Mouse (Mus musculus): ENCODE data around the gene Chst14. TPM values are rescaled to one million over a fixed set of nuclear protein-coding genes. Genes with fewer than 3 reads are reported as not detected.

Chst14 gene
- polyA plus RNA-seq, 1 experiment: 44.8 TPM

DNA sequence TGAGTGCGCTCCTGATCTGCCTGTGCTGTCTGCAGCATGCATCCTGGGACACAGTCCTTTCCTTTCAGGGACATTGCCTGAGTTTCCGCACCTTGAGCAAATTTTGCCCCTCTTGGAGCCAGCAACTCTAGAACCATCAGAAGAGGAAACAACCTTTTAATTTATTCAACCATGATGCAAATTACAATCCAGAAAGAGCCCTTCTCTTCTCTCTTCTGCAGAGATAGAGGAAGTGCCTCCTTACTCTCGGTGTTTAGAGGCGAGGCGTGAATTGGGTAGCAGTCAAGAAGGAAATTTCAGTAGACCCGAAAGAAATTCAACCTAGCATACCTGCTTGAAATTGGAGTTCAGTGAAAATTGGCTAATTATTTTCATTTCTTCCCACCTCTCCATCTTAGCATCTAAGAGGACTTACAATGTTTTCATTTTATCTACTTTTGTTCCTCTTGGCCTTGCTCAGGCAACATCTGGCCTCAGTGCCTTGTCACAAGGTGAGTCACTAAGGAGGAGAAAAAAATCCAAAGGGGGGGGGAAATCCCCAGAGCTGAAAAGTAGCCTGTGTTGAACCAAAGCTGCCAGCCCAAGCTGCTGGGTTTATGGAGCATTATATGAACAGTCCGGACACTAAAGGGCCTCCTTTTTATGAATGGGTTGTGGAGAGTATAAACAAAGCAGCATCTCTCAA lies 20.7 kb upstream of the Chst14 start:
- TF ChIP-seq CTCF (IDR thresholded peaks at IDR 0.05; ENCODE audit: borderline replicate concordance, insufficient read depth, low read length): no peak
- TF ChIP-seq POLR2A (IDR thresholded peaks at IDR 0.05; ENCODE audit: low read depth, low read length): no peak
- no peak overlapping the region for H3K4me3 ChIP-seq (ENCODE audit: insufficient read depth, low read length)
- H3K27ac ChIP-seq (ENCODE audit: insufficient read depth, low read length): no peak overlapping the region
- H3K4me1 ChIP-seq (ENCODE audit: control insufficient read depth, insufficient read depth, low read length): peaks cover 14% of the 10 kb centered on the region; the same call in 1 of the 2 replicates

DNA sequence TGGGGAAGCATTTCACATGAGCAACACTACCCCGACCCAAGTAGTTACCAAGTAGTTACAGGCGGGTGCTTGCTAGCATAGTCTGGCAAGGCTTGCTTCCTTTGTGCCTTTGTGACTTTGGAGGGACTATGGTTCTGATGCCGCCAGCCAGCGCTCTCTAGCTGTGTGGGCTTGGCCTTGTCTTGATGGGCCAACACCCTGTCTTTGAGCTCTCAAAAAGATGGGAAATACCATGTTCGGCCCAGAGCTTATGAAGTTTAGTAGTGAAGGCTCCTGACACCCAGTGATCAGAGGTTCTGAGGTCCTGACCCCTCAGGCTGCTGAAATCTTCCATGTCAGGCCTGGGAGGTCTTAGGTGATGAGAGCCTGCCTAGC lies 20.2 kb upstream of the Chst14 start:
- H3K4me1 ChIP-seq (ENCODE audit: control insufficient read depth, insufficient read depth, low read length): peaks cover 14% of the 10 kb centered on the region; the same call in 1 of the 2 replicates

DNA sequence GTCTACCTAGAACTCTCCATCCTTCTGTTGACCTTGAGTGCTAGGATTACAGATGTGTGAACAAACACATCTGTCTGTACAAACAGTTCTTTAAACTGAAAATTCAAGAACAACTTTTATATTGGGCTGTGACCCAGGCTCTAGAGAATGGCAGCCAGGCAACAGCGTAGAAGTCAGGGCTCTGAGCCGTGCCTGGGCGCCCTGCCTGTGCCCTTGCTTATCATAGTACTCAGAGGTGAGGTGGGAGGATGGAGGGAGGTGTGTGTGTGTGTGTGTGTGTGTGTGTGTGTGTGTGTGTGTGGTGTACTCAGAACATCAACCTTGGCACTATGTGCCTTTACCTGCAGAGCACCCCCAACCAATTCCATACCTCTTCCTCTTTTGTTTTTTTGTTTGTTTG lies 18.5 kb upstream of the Chst14 start:
- peaks cover 14% of the 10 kb centered on the region; the same call in 1 of the 2 replicates for H3K4me1 ChIP-seq (ENCODE audit: control insufficient read depth, insufficient read depth, low read length)
- H3K4me3 ChIP-seq (ENCODE audit: insufficient read depth, low read length): no peak overlapping the region
- TF ChIP-seq CTCF (IDR thresholded peaks at IDR 0.05; ENCODE audit: borderline replicate concordance, insufficient read depth, low read length) (no peak), POLR2A (IDR thresholded peaks at IDR 0.05; ENCODE audit: low read depth, low read length) (no peak)
- H3K27ac ChIP-seq (ENCODE audit: insufficient read depth, low read length): no peak overlapping the region

More for the DNA sequence above, 20.2 kb upstream of the Chst14 start:
- Histone ChIP-seq H3K27ac (ENCODE audit: insufficient read depth, low read length) (no peak overlapping the region), H3K4me3 (ENCODE audit: insufficient read depth, low read length) (no peak overlapping the region)
- TF ChIP-seq POLR2A (IDR thresholded peaks at IDR 0.05; ENCODE audit: low read depth, low read length) (no peak), CTCF (IDR thresholded peaks at IDR 0.05; ENCODE audit: borderline replicate concordance, insufficient read depth, low read length) (no peak)

DNA sequence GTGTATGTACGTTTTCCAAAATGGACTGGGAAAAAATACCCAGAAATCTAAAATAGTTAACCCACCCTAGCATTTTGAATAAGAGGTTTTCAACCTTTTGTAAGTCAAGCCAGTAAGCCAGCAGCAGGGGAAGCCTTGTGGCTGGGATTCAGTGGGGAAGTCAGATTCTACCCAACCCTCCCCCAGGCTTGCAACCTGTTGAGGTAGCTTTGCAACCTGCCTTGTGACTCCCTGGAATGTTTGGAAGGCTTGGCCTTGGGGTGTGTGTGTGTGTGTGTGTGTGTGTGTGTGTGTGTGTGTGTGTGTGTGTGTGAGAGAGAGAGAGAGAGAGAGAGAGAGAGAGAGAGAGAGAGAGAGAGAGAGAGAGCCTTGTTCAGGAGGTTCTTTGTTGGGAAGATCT lies 17.1 kb upstream of the Chst14 start:
- no peak overlapping the region for H3K4me3 ChIP-seq (ENCODE audit: insufficient read depth, low read length)
- no peak overlapping the region for H3K27ac ChIP-seq (ENCODE audit: insufficient read depth, low read length)
- peaks cover 12% of the 10 kb centered on the region; the same call in 1 of the 2 replicates for H3K4me1 ChIP-seq (ENCODE audit: control insufficient read depth, insufficient read depth, low read length)
- no peak for TF ChIP-seq POLR2A (IDR thresholded peaks at IDR 0.05; ENCODE audit: low read depth, low read length)
- TF ChIP-seq CTCF (IDR thresholded peaks at IDR 0.05; ENCODE audit: borderline replicate concordance, insufficient read depth, low read length): no peak

DNA sequence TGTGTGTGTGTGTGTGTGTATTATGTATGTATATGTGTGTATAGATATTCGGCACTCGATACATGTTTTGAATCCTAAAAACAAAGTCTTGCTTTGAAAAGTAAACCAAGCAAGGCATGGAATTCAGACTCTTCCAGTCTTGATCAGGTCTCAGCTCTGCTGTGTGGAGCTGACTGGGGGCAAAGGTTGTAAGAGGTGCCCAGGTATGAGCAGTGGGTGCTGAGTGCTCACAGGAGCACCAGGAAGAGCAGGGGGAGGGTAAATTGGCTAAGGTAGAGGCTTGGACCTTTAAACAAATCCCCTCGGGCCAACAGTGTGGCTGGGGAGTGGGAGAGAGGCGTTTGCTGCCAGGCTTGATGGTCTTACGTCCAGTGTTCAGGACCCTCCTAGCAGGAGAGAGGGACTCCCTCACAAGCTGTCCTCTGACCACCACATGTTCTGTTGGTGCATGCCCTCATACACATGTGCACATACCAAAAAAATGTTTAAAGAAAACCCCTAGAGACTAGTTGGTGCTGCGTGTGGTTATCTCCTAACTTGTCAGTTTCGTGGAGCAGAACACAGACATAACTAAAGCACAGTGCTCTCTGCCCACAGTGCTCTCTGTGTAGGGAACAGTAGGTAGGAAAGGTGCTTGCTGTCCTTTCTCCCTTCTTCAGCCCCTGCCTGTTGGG lies 15.6 kb upstream of the Chst14 start:
- Histone ChIP-seq H3K4me1 (ENCODE audit: control insufficient read depth, insufficient read depth, low read length) (peaks cover 5% of the 10 kb centered on the region; the same call in 1 of the 2 replicates), H3K4me3 (ENCODE audit: insufficient read depth, low read length) (no peak overlapping the region), H3K27ac (ENCODE audit: insufficient read depth, low read length) (no peak overlapping the region)
- no peak for TF ChIP-seq CTCF (IDR thresholded peaks at IDR 0.05; ENCODE audit: borderline replicate concordance, insufficient read depth, low read length)
- TF ChIP-seq POLR2A (IDR thresholded peaks at IDR 0.05; ENCODE audit: low read depth, low read length): no peak

DNA sequence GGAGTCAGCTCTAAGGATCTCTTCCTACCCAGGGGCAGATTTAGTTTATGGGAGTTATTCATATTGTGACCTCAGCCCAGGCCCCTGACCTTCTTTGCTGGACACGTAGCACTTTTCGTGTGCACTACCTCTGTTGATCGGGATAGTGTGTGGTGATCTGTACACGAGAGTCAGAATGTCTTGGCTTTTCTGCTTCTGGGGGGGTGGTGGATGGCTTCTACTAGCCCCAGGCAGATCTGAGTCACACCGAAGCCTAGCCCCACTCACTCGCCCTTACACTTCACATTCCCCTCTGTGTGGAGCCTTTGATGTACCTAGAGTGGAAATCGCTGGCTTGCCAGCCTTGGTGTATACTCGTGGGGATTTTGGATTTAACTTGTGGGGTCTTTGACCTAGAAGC lies 13.6 kb upstream of the Chst14 start:
- Histone ChIP-seq H3K4me3 (ENCODE audit: insufficient read depth, low read length) (no peak overlapping the region), H3K4me1 (ENCODE audit: control insufficient read depth, insufficient read depth, low read length) (no peaks in the 10 kb centered on the region; the same call in none of the 2 replicates), H3K27ac (ENCODE audit: insufficient read depth, low read length) (no peak overlapping the region)
- TF ChIP-seq CTCF (IDR thresholded peaks at IDR 0.05; ENCODE audit: borderline replicate concordance, insufficient read depth, low read length): no peak
- TF ChIP-seq POLR2A (IDR thresholded peaks at IDR 0.05; ENCODE audit: low read depth, low read length): no peak

DNA sequence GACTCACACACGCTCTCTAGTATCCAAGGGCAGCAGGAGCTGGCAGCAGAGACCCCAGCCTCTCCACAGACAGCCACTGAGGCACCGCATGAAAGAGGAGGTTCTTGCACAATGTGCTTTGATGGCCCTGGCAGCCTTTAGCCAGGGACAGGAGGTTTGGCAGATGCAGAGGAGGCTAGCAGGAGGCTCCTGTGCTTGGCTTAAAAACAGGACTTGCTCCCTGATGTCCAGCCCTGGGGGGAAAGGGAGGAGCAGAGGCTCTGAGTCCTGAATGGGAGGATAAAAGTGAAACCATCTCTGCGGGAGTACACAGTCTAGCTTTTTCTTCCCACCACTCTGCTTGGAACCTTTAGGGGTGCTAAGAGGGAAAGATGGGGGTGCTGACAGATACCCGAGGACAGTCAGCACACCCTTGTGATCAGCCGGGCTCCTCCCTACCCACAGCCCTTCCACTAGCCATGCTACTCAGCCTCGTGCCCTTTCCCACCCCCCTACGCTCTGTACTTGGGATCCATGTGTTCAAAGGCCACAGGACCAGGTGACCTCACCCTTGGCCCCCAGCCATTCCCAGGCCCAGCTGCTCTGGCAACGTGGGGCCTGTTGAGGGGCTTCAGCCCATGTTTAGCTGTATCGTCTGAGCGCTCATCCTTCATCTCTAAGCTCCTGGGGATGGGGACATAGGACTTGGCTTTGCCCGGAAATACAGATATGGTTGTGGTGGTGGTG lies 12.6 kb upstream of the Chst14 start:
- Histone ChIP-seq H3K4me1 (ENCODE audit: control insufficient read depth, insufficient read depth, low read length) (no peaks in the 10 kb centered on the region; the same call in none of the 2 replicates), H3K27ac (ENCODE audit: insufficient read depth, low read length) (no peak overlapping the region), H3K4me3 (ENCODE audit: insufficient read depth, low read length) (no peak overlapping the region)
- TF ChIP-seq POLR2A (IDR thresholded peaks at IDR 0.05; ENCODE audit: low read depth, low read length): no peak
- TF ChIP-seq CTCF (IDR thresholded peaks at IDR 0.05; ENCODE audit: borderline replicate concordance, insufficient read depth, low read length): no peak

DNA sequence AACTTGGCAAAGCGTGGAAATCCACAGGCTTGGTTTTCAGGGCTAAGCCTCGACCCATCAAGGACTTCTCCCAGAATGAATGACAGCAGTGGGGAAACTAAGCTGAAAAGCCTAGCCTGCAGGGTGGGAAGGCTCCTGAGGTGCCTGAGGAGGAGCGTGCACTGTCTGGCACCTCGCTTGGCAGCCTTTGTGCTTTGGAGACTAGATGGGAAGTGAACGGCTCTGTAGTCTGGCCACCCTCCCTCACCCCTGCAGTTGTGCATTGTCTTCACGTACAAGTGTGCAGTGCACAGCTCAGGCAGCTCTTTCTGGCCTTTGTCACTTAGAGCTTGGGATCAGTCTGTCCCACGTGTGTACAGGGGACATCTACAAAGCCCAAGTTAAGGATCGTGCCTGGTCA lies 11.6 kb upstream of the Chst14 start:
- TF ChIP-seq CTCF (IDR thresholded peaks at IDR 0.05; ENCODE audit: borderline replicate concordance, insufficient read depth, low read length) (no peak), POLR2A (IDR thresholded peaks at IDR 0.05; ENCODE audit: low read depth, low read length) (no peak)
- Histone ChIP-seq H3K4me3 (ENCODE audit: insufficient read depth, low read length) (no peak overlapping the region), H3K4me1 (ENCODE audit: control insufficient read depth, insufficient read depth, low read length) (no peaks in the 10 kb centered on the region; the same call in none of the 2 replicates), H3K27ac (ENCODE audit: insufficient read depth, low read length) (no peak overlapping the region)

DNA sequence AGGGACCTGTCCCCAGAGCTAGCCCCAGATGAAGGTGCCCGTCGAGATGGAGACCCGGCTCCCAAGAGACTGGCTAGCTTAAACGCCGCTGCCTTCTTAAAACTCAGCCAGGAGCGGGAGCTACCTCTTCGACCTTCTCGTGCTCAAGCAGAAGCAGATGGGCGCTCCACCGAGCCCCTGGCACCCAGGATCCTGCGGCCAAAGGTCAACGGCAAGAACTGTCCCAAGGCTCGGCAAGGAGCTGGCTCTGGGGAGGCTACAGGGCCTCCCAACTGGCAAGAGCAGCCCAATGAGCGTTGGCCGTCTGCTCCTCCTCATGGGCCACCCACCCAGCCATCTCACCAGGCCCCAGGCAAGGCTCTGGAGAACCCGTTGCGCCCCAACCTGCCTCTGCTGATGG lies 9.9 kb upstream of the Chst14 start:
- Histone ChIP-seq H3K4me3 (ENCODE audit: insufficient read depth, low read length) (no peak overlapping the region), H3K4me1 (ENCODE audit: control insufficient read depth, insufficient read depth, low read length) (no peaks in the 10 kb centered on the region; the same call in none of the 2 replicates), H3K27ac (ENCODE audit: insufficient read depth, low read length) (no peak overlapping the region)
- no peak for TF ChIP-seq POLR2A (IDR thresholded peaks at IDR 0.05; ENCODE audit: low read depth, low read length)
- no peak for TF ChIP-seq CTCF (IDR thresholded peaks at IDR 0.05; ENCODE audit: borderline replicate concordance, insufficient read depth, low read length)

Data from embryonic fibroblast, embryonic 13.5 days (primary cell).